Mouse (Mus musculus) embryonic facial prominence, embryonic 14.5 days (tissue): ENCODE results near the gene Abcd1. TPM values are rescaled to one million over a fixed set of nuclear protein-coding genes. Genes with fewer than 3 reads are reported as not detected.

Experiments
- ATAC-seq: fragments of 200-750 bp; cut with Nextera tagmentation; 2 replicates; pipeline ENCODE4 v1.8.0; 2017; ENCODE audit warnings: low read depth, moderate number of reproducible peaks, moderate TSS enrichment
- DNase-seq: peaks from one replicate; pipeline ENCODE4 v3.0.0-alpha.2; 2015; ENCODE audit warnings: low spot score
- H3K27ac ChIP-seq: fragments of 300-500 bp; sonication (generic); replicated peaks from 2 replicates; pipeline ENCODE4 v1.5.1; 2014; ENCODE audit warnings: low read depth, mild to moderate bottlenecking, low read length, moderate library complexity
- H3K27me3 ChIP-seq: fragments of 300-500 bp; sonication (generic); replicated peaks from 2 replicates; pipeline ENCODE4 v1.6.1; 2014; ENCODE audit warnings: low read length; ENCODE audit not compliant: control insufficient read depth, insufficient read depth
- H3K36me3 ChIP-seq: fragments of 300-500 bp; sonication (generic); 2 replicates; pipeline ENCODE4 v1.6.1; 2014; ENCODE audit warnings: low read length, mixed read lengths; ENCODE audit not compliant: control insufficient read depth, insufficient read depth
- H3K4me1 ChIP-seq: fragments of 300-500 bp; sonication (generic); 2 replicates; pipeline ENCODE4 v1.6.1; 2014; ENCODE audit warnings: antibody characterized with exemption, low read length; ENCODE audit not compliant: control insufficient read depth, insufficient read depth
- H3K4me2 ChIP-seq: fragments of 300-500 bp; sonication (generic); 2 replicates; pipeline ENCODE4 v1.6.1; 2014; ENCODE audit warnings: low read depth, mild to moderate bottlenecking, low read length, moderate library complexity, mixed read lengths
- H3K4me3 ChIP-seq: fragments of 300-500 bp; sonication (generic); 2 replicates; pipeline ENCODE4 v1.5.1; 2014; ENCODE audit warnings: low read depth, mild to moderate bottlenecking, low read length
- H3K9ac ChIP-seq: fragments of 300-500 bp; sonication (generic); 2 replicates; pipeline ENCODE4 v1.6.1; 2014; ENCODE audit warnings: low read depth, mild to moderate bottlenecking, low read length, moderate library complexity, mixed read lengths
- H3K9me3 ChIP-seq: fragments of 300-500 bp; sonication (generic); 2 replicates; pipeline ENCODE4 v1.6.1; 2016; ENCODE audit warnings: low read length; ENCODE audit not compliant: control insufficient read depth
- WGBS: fragments of 180-500 bp; shearing (Covaris S2); extraction: QIAGEN DNeasy Blood & Tissue Kit; methylation state at CpG from one replicate; pipeline ENCODE4 v1.1.7; 2014; 5-methylcytosine and 5-hydroxymethylcytosine counted together
- polyA plus RNA-seq: library from polyadenylated mRNA; unstranded; fragments of >200 nt; fragmentation: Nextera tagmentation; extraction: Ambion mirVana; gene quantifications from 2 replicates; pipeline ENCODE4 v1.2.1, GENCODE M21; 2014

The Abcd1 gene
- 14.7 and 15.7 TPM in 2 replicates for polyA plus RNA-seq

DNA sequence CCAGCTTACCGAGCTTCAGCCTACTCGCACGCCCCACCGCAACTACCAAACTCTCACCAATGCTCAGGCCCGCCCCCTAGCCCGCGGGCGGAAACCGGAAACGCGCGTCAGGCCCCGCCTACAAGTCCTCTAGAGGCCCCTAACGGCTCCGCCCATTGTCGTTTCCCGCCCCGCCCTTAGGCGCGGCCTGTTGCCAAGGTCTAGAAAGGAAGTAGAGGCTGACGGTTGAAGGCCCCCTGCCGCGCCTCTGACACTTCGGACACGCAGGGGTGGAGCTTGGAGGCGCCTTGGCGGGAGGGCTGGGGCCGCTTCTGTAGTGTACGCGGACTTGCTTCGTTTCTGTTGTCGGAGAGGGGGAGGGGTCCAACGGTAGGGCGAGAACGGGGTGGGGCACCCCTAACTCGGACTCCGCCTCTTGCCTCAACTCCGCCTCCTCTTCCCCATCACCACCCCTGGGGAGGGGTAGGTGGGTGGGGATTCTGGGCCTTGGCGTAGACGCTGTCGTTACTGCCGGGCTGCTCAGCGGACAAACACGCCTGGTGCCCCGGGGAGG lies at the start of gene Abcd1, which contains the start of gene Bcap31:
Gene Abcd1, plus strand, starts transcription at position 489 of the 553 bp plus-strand sequence.
Gene Bcap31, minus strand, starts transcription at position 67 of the 553 bp plus-strand sequence.
- H3K4me2 ChIP-seq = peak within 1 kb of the TSS; percentile 70
- H3K4me1 ChIP-seq = peaks cover 11% of the 10 kb centered on the region
- H3K27me3 ChIP-seq = no peaks in the 10 kb centered on the region
- H3K4me3 ChIP-seq = peak within 1 kb of the TSS; percentile 54
- 20% methylated on average over 26 of the region's 45 CpGs for WGBS
- DNase-seq = peak; percentile 96
- peak; percentile 93 for ATAC-seq
- peak within 1 kb of the TSS; percentile 70 for H3K9ac ChIP-seq
- peaks cover 8% of the 10 kb centered on the region; the same call in 1 of the 2 replicates for H3K36me3 ChIP-seq
- no peaks in the 10 kb centered on the region for H3K9me3 ChIP-seq
- H3K27ac ChIP-seq = peak within 1 kb of the TSS; percentile 84

DNA sequence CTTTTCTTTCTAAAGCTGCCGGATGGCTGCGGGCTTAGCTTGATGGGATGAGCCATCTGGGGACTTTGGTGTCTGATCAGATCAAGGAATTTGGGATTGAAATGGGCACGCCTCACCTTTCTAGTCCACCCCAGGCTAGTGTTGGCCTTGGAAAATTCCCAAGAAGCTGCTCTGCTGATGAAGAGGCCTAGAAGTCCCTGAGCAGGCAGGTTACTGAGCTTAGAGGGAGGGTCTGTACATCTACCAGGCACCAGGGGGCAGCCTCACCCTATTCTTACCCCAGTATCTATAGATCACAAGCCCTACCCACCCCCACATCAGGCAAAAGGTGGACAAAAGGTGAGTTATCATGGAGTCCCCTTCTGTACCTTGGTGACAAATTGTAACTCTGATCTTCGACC lies 44.4 kb upstream of the Abcd1 start:
- H3K27me3 ChIP-seq = no peaks in the 10 kb centered on the region
- no peaks in the 10 kb centered on the region for H3K4me1 ChIP-seq
- no peaks in the 10 kb centered on the region for H3K36me3 ChIP-seq
- H3K9me3 ChIP-seq = no peaks in the 10 kb centered on the region
- no peak overlapping the region for H3K27ac ChIP-seq
- WGBS = 48% methylated on average over 4 of the region's 4 CpGs
- DNase-seq (peak; percentile 65), ATAC-seq (peak; percentile 75)
- no peak overlapping the region for H3K9ac ChIP-seq
- no peak overlapping the region for H3K4me2 ChIP-seq
- H3K4me3 ChIP-seq = no peak overlapping the region

DNA sequence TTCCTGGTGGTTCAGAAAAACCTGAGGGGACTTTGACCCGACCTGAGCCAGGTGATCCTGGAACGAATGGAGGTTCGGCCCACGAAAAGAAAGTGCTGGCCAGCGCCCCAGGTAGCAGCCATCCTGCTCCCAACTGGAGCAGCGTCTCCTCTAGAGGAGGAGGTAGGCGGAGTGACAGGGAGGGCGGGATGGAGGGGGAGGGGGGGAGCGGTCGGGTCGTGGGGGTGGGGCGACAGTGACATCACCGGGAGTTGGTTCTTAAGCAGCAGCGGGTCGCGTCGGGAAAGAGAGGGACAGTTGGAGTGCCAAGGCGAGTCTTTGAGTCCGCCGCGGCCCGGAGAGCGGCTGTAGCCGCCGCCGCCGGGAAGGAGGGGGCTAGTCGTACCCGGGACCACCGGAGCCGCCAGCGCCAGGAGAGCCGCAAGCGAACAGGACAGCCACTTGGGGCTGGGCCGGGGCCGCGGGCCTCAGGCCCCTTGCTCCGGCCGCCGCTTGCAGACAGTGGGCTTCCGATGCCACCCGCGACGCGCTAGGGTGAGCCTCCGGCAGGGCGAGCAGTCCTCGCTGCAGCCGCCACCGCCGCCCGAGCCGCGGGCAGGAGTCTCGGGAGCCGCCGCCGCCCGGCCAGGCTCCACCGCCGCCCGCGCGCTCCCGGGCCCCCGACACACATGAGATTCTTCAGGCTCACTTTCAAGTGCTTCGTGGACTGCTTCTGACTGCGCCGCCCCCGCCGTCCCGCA lies 43.3 kb upstream of the Abcd1 start, which contains the start of gene Slc6a8:
Gene Slc6a8, plus strand, starts transcription at position 272 of the 740 bp plus-strand sequence.
- Histone ChIP-seq H3K4me3 (peak within 1 kb of the TSS; percentile 60), H3K9ac (peak within 1 kb of the TSS; percentile 79), H3K27me3 (no peaks in the 10 kb centered on the region), H3K4me1 (no peaks in the 10 kb centered on the region), H3K36me3 (0 out of 2 replicates have a peak, but pooled peaks cover 10% of the 10 kb centered on the region), H3K27ac (peak within 1 kb of the TSS; percentile 48), H3K4me2 (peak within 1 kb of the TSS; percentile 63), H3K9me3 (no peaks in the 10 kb centered on the region)
- peak; percentile 89 for DNase-seq
- peak; percentile 82 for ATAC-seq
- 16% methylated on average over 7 of the region's 72 CpGs for WGBS

DNA sequence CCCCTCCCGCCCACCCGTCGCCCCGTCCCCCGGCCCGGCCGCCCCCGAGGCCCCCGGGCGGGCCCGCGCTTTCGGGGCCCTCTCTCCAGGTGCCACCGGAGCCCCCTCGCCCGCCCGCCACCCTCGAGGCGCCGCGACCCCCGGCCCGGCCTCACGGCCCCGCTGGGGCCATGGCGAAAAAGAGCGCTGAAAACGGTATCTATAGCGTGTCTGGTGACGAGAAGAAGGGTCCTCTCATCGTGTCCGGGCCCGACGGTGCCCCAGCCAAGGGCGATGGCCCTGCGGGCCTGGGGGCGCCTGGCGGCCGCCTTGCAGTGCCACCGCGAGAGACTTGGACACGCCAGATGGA lies 42.8 kb upstream of the Abcd1 start:
- Histone ChIP-seq H3K36me3 (peaks cover 15% of the 10 kb centered on the region; the same call in 1 of the 2 replicates), H3K4me1 (no peaks in the 10 kb centered on the region), H3K9ac (peak overlapping the region; percentile 79), H3K9me3 (no peaks in the 10 kb centered on the region), H3K27me3 (no peaks in the 10 kb centered on the region), H3K4me3 (peak overlapping the region; percentile 60), H3K4me2 (peak overlapping the region; percentile 63), H3K27ac (no peak overlapping the region)
- DNase-seq (no peak), ATAC-seq (no peak)
- WGBS = 19% methylated on average over 14 of the region's 42 CpGs

DNA sequence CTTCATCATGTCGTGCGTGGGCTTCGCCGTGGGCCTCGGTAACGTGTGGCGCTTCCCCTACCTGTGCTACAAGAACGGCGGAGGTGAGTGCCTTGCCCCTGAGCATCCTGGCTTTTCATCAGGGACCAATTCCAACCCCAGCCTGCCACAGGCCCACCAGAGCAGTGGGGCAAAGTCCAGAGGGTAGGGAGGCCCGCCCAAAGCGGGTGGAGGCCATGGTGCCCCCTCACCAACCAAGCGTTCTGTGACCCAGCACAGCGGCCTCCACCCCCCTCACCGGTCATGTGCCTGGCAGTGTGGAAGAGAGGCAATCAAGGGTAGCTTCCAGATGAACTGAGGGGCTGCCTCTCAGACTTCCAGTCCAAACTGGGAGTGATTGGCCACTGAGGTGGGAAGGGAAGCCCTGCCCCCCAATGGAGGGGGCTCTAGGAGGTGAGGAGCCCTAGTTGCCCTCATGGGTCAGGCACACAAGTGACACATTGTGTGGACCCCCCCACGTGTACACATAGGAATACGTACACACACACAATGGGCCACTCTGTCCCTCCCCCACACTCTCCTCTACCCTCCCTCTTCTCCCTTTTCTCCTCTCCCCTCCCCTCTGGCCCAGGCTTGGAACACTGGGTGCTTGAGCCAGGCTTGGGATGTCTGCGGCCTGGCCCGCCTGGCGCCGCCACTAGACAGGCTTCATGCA lies 42.3 kb upstream of the Abcd1 start:
- Histone ChIP-seq H3K4me2 (peak overlapping the region; percentile 63), H3K27me3 (no peaks in the 10 kb centered on the region), H3K36me3 (peaks cover 21% of the 10 kb centered on the region; the same call in 1 of the 2 replicates), H3K9ac (peak overlapping the region; percentile 79), H3K27ac (no peak overlapping the region), H3K4me1 (no peaks in the 10 kb centered on the region), H3K9me3 (no peaks in the 10 kb centered on the region), H3K4me3 (peak overlapping the region; percentile 60)
- no peak for DNase-seq
- 44% methylated on average over 13 of the region's 20 CpGs for WGBS
- peak; percentile 24 for ATAC-seq

DNA sequence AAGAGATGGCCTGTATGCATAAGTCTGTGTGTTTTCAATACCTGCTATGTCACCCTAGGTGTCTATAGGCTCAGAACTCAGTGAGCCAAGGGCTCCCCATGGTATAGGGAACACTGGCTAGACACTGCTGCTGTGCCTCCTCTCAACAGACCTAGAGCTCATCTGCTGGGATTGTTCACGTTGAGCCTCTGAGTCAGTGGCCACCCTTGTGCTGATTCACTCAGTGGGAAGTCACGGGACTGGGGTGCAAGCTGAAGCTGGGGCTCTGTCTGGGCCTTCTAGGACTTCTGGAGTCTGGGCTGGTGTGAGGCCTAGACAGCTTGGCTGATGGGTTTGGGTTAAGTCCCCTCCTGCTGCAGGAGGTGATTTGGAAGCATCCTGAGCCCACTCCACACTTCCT lies 41.2 kb upstream of the Abcd1 start:
- Histone ChIP-seq H3K27me3 (no peaks in the 10 kb centered on the region), H3K4me1 (no peaks in the 10 kb centered on the region), H3K4me3 (peak overlapping the region; percentile 60), H3K36me3 (peaks cover 31% of the 10 kb centered on the region), H3K4me2 (peak overlapping the region; percentile 63), H3K9me3 (no peaks in the 10 kb centered on the region), H3K27ac (no peak overlapping the region), H3K9ac (0 out of 2 replicates have a peak overlapping the region, but pooled peaks have one; percentile 79)
- WGBS = 74% methylated on average over 2 of the region's 2 CpGs
- ATAC-seq = no peak
- no peak for DNase-seq

DNA sequence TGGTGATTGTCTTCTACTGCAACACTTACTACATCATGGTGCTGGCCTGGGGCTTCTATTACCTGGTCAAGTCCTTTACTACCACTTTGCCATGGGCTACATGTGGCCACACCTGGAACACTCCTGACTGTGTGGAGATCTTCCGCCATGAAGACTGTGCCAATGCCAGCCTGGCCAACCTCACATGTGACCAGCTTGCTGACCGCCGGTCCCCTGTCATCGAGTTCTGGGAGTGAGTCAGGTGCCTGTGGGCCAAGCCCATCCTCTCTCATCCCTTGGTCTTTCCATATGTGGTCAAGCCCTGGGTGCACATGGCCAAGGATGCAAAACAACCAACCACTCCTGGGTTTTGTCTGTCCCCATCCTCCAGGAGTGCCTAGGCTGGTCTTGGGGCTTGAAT lies 39.7 kb upstream of the Abcd1 start:
- H3K27ac ChIP-seq = no peak overlapping the region
- ATAC-seq = no peak

DNA sequence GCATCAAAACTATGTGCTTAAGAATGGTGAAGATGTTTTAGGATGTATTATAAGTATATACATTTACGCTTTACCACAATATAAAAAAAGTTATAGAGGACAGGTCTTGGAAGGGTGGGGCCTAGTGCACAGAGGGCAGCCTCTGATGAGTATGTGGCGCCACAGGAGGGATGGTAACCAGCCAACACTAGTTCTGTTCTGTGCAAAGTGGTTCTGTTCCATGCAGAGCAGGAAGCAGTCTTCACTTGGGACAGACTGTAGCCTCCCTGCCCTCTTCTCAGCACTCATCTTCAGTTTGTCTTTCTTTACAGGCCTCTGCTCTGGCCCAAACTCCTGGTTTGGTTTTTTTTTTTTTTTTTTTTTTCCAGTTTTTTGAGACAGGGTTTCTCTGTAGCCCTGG lies 32.2 kb upstream of the Abcd1 start:
- Histone ChIP-seq H3K4me3 (no peak overlapping the region), H3K4me2 (no peak overlapping the region), H3K9ac (no peak overlapping the region), H3K4me1 (no peaks in the 10 kb centered on the region), H3K36me3 (peaks cover 56% of the 10 kb centered on the region), H3K27ac (no peak overlapping the region), H3K27me3 (no peaks in the 10 kb centered on the region), H3K9me3 (no peaks in the 10 kb centered on the region)
- WGBS = 98% methylated on average over 2 of the region's 2 CpGs
- DNase-seq (no peak), ATAC-seq (no peak)

More for the DNA sequence above, 39.7 kb upstream of the Abcd1 start:
- peaks cover 37% of the 10 kb centered on the region for H3K36me3 ChIP-seq
- no peaks in the 10 kb centered on the region for H3K4me1 ChIP-seq
- H3K27me3 ChIP-seq = no peaks in the 10 kb centered on the region
- no peak overlapping the region for H3K9ac ChIP-seq
- no peak overlapping the region for H3K4me2 ChIP-seq
- H3K9me3 ChIP-seq = no peaks in the 10 kb centered on the region
- no peak overlapping the region for H3K4me3 ChIP-seq
- no peak for DNase-seq
- WGBS = 97% methylated on average over 4 of the region's 4 CpGs
